Mouse (Mus musculus) heart, adult 2 months (tissue): Measurements from ENCODE around the gene Trpv5. TPM values are rescaled to one million over a fixed set of nuclear protein-coding genes. Genes with fewer than 3 reads are reported as not detected.

Source experiments
- DNase-seq, 2 experiments: peaks; one replicate each; pipeline ENCODE4 v3.0.0; 2021
- H3K27ac ChIP-seq: fragments of 200-600 bp; 2 replicates; pipeline ENCODE4 v1.8.1; 2022
- H3K27me3 ChIP-seq: fragments of 200-500 bp; 2 replicates; pipeline ENCODE4 v1.6.1; 2012; ENCODE audit warnings: mild to moderate bottlenecking, low read length, inconsistent platforms, mixed read lengths; ENCODE audit not compliant: control insufficient read depth, insufficient read depth
- H3K36me3 ChIP-seq: fragments of 200-500 bp; 2 replicates; pipeline ENCODE4 v1.6.1; 2012; ENCODE audit warnings: low read length, inconsistent platforms; ENCODE audit not compliant: control insufficient read depth, insufficient read depth
- H3K4me1 ChIP-seq: fragments of 200-500 bp; 2 replicates; pipeline ENCODE4 v1.6.1; 2011; ENCODE audit warnings: low read length; ENCODE audit not compliant: control insufficient read depth, insufficient read depth
- H3K4me3 ChIP-seq: fragments of 200-600 bp; 2 replicates; pipeline ENCODE4 v1.8.1; 2022
- H3K79me2 ChIP-seq: fragments of 200-500 bp; replicated peaks from 2 replicates; pipeline ENCODE4 v1.6.1; 2012; ENCODE audit warnings: mild to moderate bottlenecking, inconsistent platforms, low read length, moderate library complexity, mixed read lengths; ENCODE audit not compliant: control insufficient read depth, insufficient read depth
- H3K9ac ChIP-seq: fragments of 200-500 bp; 2 replicates; pipeline ENCODE4 v1.6.1; 2012; ENCODE audit warnings: low read depth, mild to moderate bottlenecking, control low read depth, inconsistent platforms, low read length, mixed read lengths
- CTCF ChIP-seq: fragments of 200-600 bp; IDR thresholded peaks from 2 replicates; pipeline ENCODE4 v1.8.1; 2022; ENCODE audit warnings: antibody characterized with exemption, mild to moderate bottlenecking, moderate library complexity
- EP300 ChIP-seq: fragments of 200-500 bp; IDR thresholded peaks from 2 replicates; pipeline ENCODE4 v1.6.1; 2011; ENCODE audit warnings: low read depth, low read length, control low read depth; ENCODE audit not compliant: insufficient read depth
- POLR2A ChIP-seq: fragments of 200-500 bp; IDR thresholded peaks from 2 replicates; pipeline ENCODE4 v1.6.1; 2011; ENCODE audit warnings: mild to moderate bottlenecking, low read depth, low read length, control low read depth; ENCODE audit not compliant: insufficient read depth
- WGBS: fragments of 180-500 bp; shearing (Covaris S2); methylation state at CpG from one replicate; pipeline ENCODE4 v1.1.7; 2018; 5-methylcytosine and 5-hydroxymethylcytosine counted together
- intact Hi-C: fragments of 180-260 bp; cut with DNase I; formaldehyde crosslinking; loops from one replicate; pipeline ENCODE4 v1.15.1; 2025
- polyA plus RNA-seq: library from polyadenylated mRNA; depleted of rRNA; stranded (reverse); fragments of >200 nt; gene quantifications from 2 replicates; pipeline ENCODE4 v1.2.3, GENCODE M21; 2012
- total RNA-seq, 2 experiments: library from RNA; stranded (reverse); gene quantifications; 2 replicates each; pipeline ENCODE4 v1.2.3; 2021

The Trpv5 gene
- total and polyA plus RNA-seq, 3 experiments, result not detected

- TF ChIP-seq EP300 (no peak), CTCF (no peak), POLR2A (no peak)
- no peaks in the 10 kb centered on the region for H3K36me3 ChIP-seq
- no peaks in the 10 kb centered on the region for H3K27me3 ChIP-seq
- H3K4me1 ChIP-seq, result no peaks in the 10 kb centered on the region
- no peaks in the 10 kb centered on the region for H3K79me2 ChIP-seq
- DNase-seq, result no peak
- H3K27ac ChIP-seq, result no peak overlapping the region
- no peak overlapping the region for H3K9ac ChIP-seq
- 23% methylated on average over 1 of the region's 1 CpGs for WGBS
- intact Hi-C loops, result no loop called here
- no peak overlapping the region for H3K4me3 ChIP-seq
Observed at GRCm38 (mm10) chr6:41637393-41637792, 43.2 kb downstream of the Trpv5 start.

GRCm38 (mm10) chr6:41636178-41636577, 44.4 kb downstream of the Trpv5 start, which contains the start of gene Trpv6:
TSS of gene Trpv6 (minus strand) at chr6:41636405.
- Histone ChIP-seq H3K9ac (no peak within 1 kb of the TSS), H3K4me3 (no peak within 1 kb of the TSS), H3K27ac (no peak within 1 kb of the TSS), H3K4me1 (no peaks in the 10 kb centered on the region), H3K27me3 (no peaks in the 10 kb centered on the region), H3K36me3 (no peaks in the 10 kb centered on the region), H3K79me2 (no peaks in the 10 kb centered on the region)
- intact Hi-C loops, result no loop called here
- 15% methylated on average over 5 of the region's 5 CpGs for WGBS
- no peak for DNase-seq
- no peak for TF ChIP-seq CTCF
- TF ChIP-seq EP300, result no peak
- TF ChIP-seq POLR2A, result no peak

GRCm38 (mm10) chr6:41635211-41635610, 45.4 kb downstream of the Trpv5 start:
- no peak overlapping the region for H3K9ac ChIP-seq
- H3K27ac ChIP-seq, result no peak overlapping the region
- WGBS, result 24% methylated on average over 1 of the region's 1 CpGs
- H3K79me2 ChIP-seq, result no peaks in the 10 kb centered on the region
- intact Hi-C loops, result no loop called here
- TF ChIP-seq CTCF, result no peak
- no peak for TF ChIP-seq POLR2A
- no peak for TF ChIP-seq EP300
- H3K4me1 ChIP-seq, result no peaks in the 10 kb centered on the region
- no peaks in the 10 kb centered on the region for H3K27me3 ChIP-seq
- DNase-seq, result no peak
- no peaks in the 10 kb centered on the region for H3K36me3 ChIP-seq
- H3K4me3 ChIP-seq, result no peak overlapping the region

DNA sequence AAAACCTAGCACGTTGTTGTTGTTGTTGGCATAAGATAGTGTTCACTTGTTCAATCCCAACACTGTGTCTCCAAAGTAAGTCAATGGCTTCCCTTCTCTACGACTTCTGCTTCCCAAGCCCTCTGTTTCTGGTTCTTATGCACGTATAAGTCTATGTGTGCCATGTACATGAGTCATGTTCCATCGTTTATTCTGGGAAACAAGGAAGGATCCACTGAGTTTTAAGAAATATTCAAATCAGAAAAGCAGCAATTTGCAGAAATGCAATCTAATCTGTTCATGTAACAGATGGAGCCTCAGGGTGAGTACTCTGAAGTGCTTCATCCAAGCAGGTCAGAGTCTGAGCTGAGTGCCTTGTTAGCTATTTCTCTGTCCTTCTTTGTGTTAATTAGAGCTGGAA, 49.0 kb downstream of the Trpv5 start:
- TF ChIP-seq POLR2A (no peak), EP300 (no peak), CTCF (no peak)
- Histone ChIP-seq H3K27me3 (no peaks in the 10 kb centered on the region), H3K36me3 (no peaks in the 10 kb centered on the region), H3K4me1 (no peaks in the 10 kb centered on the region), H3K9ac (no peak overlapping the region), H3K27ac (no peak overlapping the region), H3K79me2 (no peaks in the 10 kb centered on the region), H3K4me3 (no peak overlapping the region)
- intact Hi-C loops, result no loop called here
- no peak for DNase-seq
- 75% methylated on average over 4 of the region's 4 CpGs for WGBS

- Histone ChIP-seq H3K36me3 (no peaks in the 10 kb centered on the region), H3K9ac (no peak overlapping the region), H3K27ac (no peak overlapping the region), H3K27me3 (no peaks in the 10 kb centered on the region), H3K79me2 (no peaks in the 10 kb centered on the region), H3K4me3 (no peak overlapping the region), H3K4me1 (no peaks in the 10 kb centered on the region)
- 71% methylated on average over 2 of the region's 2 CpGs for WGBS
- TF ChIP-seq EP300 (no peak), POLR2A (no peak), CTCF (no peak)
- no peak for DNase-seq
- intact Hi-C loops, result no loop called here
Observed at GRCm38 (mm10) chr6:41630791-41631190, 49.8 kb downstream of the Trpv5 start.

GRCm38 (mm10) chr6:41628180-41628579, 52.4 kb downstream of the Trpv5 start:
- WGBS, result 52% methylated on average over 1 of the region's 1 CpGs
- Histone ChIP-seq H3K4me3 (no peak overlapping the region), H3K27ac (no peak overlapping the region), H3K4me1 (no peaks in the 10 kb centered on the region), H3K79me2 (no peaks in the 10 kb centered on the region), H3K36me3 (no peaks in the 10 kb centered on the region), H3K27me3 (no peaks in the 10 kb centered on the region), H3K9ac (no peak overlapping the region)
- intact Hi-C loops, result no loop called here
- DNase-seq, result no peak
- no peak for TF ChIP-seq CTCF
- TF ChIP-seq EP300, result no peak
- no peak for TF ChIP-seq POLR2A
